Mouse (Mus musculus) heart, adult 2 months (tissue): ENCODE data around the gene Gm13101. TPM values are rescaled to one million over a fixed set of nuclear protein-coding genes. Genes with fewer than 3 reads are reported as not detected.

Experiments
- polyA plus RNA-seq: library from polyadenylated mRNA; depleted of rRNA; stranded (reverse); fragments of >200 nt; gene quantifications from 2 replicates; pipeline ENCODE4 v1.2.3, GENCODE M21; 2012; rRNA removed
- total RNA-seq, 2 experiments: library from RNA; stranded (reverse); gene quantifications; 2 replicates each; pipeline ENCODE4 v1.2.3; 2021

The Gm13101 gene
- total and polyA plus RNA-seq, 3 experiments, result not detected

Other genes with a start within 250 kb of the Gm13101 start
- not detected for gene Gm13078, start 247.5 kb downstream of the Gm13101 start, total RNA-seq
- gene Gm13078, start 247.5 kb downstream of the Gm13101 start, polyA plus RNA-seq, result not detected in 2 replicates
- gene Gm13023, start 177.6 kb downstream of the Gm13101 start, total RNA-seq, result not detected
- gene Gm13023, start 177.6 kb downstream of the Gm13101 start, polyA plus RNA-seq, result not detected in 2 replicates
- gene Gm13084, start 150.9 kb downstream of the Gm13101 start, total RNA-seq, result not detected
- gene Gm13084, start 150.9 kb downstream of the Gm13101 start, polyA plus RNA-seq, result not detected in 2 replicates
- not detected for gene Gm13103, start 120.5 kb downstream of the Gm13101 start, total RNA-seq
- not detected in 2 replicates for gene Gm13103, start 120.5 kb downstream of the Gm13101 start, polyA plus RNA-seq
- gene Pramef6, start 66.6 kb downstream of the Gm13101 start, total RNA-seq, result not detected
- not detected in 2 replicates for gene Pramef6, start 66.6 kb downstream of the Gm13101 start, polyA plus RNA-seq
- gene Pramef25, start 15.9 kb downstream of the Gm13101 start, total RNA-seq, result not detected
- not detected in 2 replicates for gene Pramef25, start 15.9 kb downstream of the Gm13101 start, polyA plus RNA-seq
- gene Pramef17, start 27.4 kb upstream of the Gm13101 start, total RNA-seq, result not detected
- not detected in 2 replicates for gene Pramef17, start 27.4 kb upstream of the Gm13101 start, polyA plus RNA-seq
- not detected for gene Pramel4, start 92.2 kb upstream of the Gm13101 start, total RNA-seq
- gene Pramel4, start 92.2 kb upstream of the Gm13101 start, polyA plus RNA-seq, result not detected in 2 replicates
- not detected for gene Gm13102, start 139.5 kb upstream of the Gm13101 start, total RNA-seq
- not detected in 2 replicates for gene Gm13102, start 139.5 kb upstream of the Gm13101 start, polyA plus RNA-seq
- not detected for gene Oog3, start 195.7 kb upstream of the Gm13101 start, total RNA-seq
- not detected in 2 replicates for gene Oog3, start 195.7 kb upstream of the Gm13101 start, polyA plus RNA-seq
- not detected for gene Oog2, start 223.8 kb upstream of the Gm13101 start, total RNA-seq
- gene Oog2, start 223.8 kb upstream of the Gm13101 start, polyA plus RNA-seq, result not detected in 2 replicates
- gene C87977, start 246.4 kb upstream of the Gm13101 start, total RNA-seq, result not detected
- gene C87977, start 246.4 kb upstream of the Gm13101 start, polyA plus RNA-seq, result not detected in 2 replicates